Mouse (Mus musculus): Measurements from ENCODE around the gene Aldh3b3.
"Not testable (repeated sequence)": the region's sequence is repeated elsewhere in the genome, so short reads cannot be mapped to it uniquely, and the experiment has no call there.

Aldh3b3 gene

GRCm38 (mm10) chr19:3966330-3967075 is 8.1 kb downstream of the Aldh3b3 start:
- no peak for DNase-seq (ENCODE audit: extremely low read depth, insufficient read length, low spot score)

GRCm38 (mm10) chr19:3967258-3967657 is 8.8 kb downstream of the Aldh3b3 start:
- DNase-seq (ENCODE audit: extremely low read depth, insufficient read length, low spot score) = no peak

GRCm38 (mm10) chr19:3972229-3972628 is 13.8 kb downstream of the Aldh3b3 start, which contains the start of gene Aldh3b2:
Gene Aldh3b2, plus strand, starts transcription at chr19:3972328.
- no peak for DNase-seq (ENCODE audit: extremely low read depth, insufficient read length, low spot score)

- DNase-seq (ENCODE audit: extremely low read depth, insufficient read length, low spot score) = not testable (repeated sequence)
These were observed 16.2 kb downstream of the Aldh3b3 start for GRCm38 (mm10) chr19:3974608-3975007.

GRCm38 (mm10) chr19:3975866-3976265 is 17.4 kb downstream of the Aldh3b3 start:
- no peak for DNase-seq (ENCODE audit: extremely low read depth, insufficient read length, low spot score)

- peak; percentile 29 for DNase-seq (ENCODE audit: extremely low read depth, insufficient read length, low spot score)
These were observed 21.9 kb downstream of the Aldh3b3 start for GRCm38 (mm10) chr19:3980309-3980708.

- DNase-seq (ENCODE audit: extremely low read depth, insufficient read length, low spot score) = no peak
These were observed 22.5 kb downstream of the Aldh3b3 start for GRCm38 (mm10) chr19:3980917-3981316.

GRCm38 (mm10) chr19:3983527-3984200 is 25.2 kb downstream of the Aldh3b3 start:
- no peak for DNase-seq (ENCODE audit: extremely low read depth, insufficient read length, low spot score)

GRCm38 (mm10) chr19:3985261-3985681 is 26.8 kb downstream of the Aldh3b3 start:
- no peak for DNase-seq (ENCODE audit: extremely low read depth, insufficient read length, low spot score)

GRCm38 (mm10) chr19:3986334-3986733 is 27.9 kb downstream of the Aldh3b3 start, which contains the start of gene Acy3:
Gene Acy3, plus strand, starts transcription at chr19:3986570.
- peak; percentile 73 for DNase-seq (ENCODE audit: extremely low read depth, insufficient read length, low spot score)

GRCm38 (mm10) chr19:3988066-3988465 is 29.6 kb downstream of the Aldh3b3 start:
- DNase-seq (ENCODE audit: extremely low read depth, insufficient read length, low spot score) = no peak

GRCm38 (mm10) chr19:3988750-3989149 is 30.3 kb downstream of the Aldh3b3 start:
- no peak for DNase-seq (ENCODE audit: extremely low read depth, insufficient read length, low spot score)

GRCm38 (mm10) chr19:3990804-3991203 is 32.4 kb downstream of the Aldh3b3 start:
- DNase-seq (ENCODE audit: extremely low read depth, insufficient read length, low spot score) = no peak

GRCm38 (mm10) chr19:3991562-3991961 is 33.1 kb downstream of the Aldh3b3 start:
- no peak for DNase-seq (ENCODE audit: extremely low read depth, insufficient read length, low spot score)

GRCm38 (mm10) chr19:3991966-3992365 is 33.5 kb downstream of the Aldh3b3 start:
- no peak for DNase-seq (ENCODE audit: extremely low read depth, insufficient read length, low spot score)

- DNase-seq (ENCODE audit: extremely low read depth, insufficient read length, low spot score) = no peak
These were observed 34.0 kb downstream of the Aldh3b3 start, which contains the start of gene Tbx10 for GRCm38 (mm10) chr19:3992416-3992815. Gene Tbx10, plus strand, starts transcription at chr19:3992752.

- no peak for DNase-seq (ENCODE audit: extremely low read depth, insufficient read length, low spot score)
These were observed 36.5 kb downstream of the Aldh3b3 start for GRCm38 (mm10) chr19:3994932-3995331.

GRCm38 (mm10) chr19:3995505-3995904 is 37.1 kb downstream of the Aldh3b3 start:
- DNase-seq (ENCODE audit: extremely low read depth, insufficient read length, low spot score) = no peak

GRCm38 (mm10) chr19:3996106-3996505 is 37.7 kb downstream of the Aldh3b3 start:
- DNase-seq (ENCODE audit: extremely low read depth, insufficient read length, low spot score) = no peak

- no peak for DNase-seq (ENCODE audit: extremely low read depth, insufficient read length, low spot score)
These were observed 38.3 kb downstream of the Aldh3b3 start for GRCm38 (mm10) chr19:3996747-3997146.

GRCm38 (mm10) chr19:3997231-3997630 is 38.8 kb downstream of the Aldh3b3 start:
- DNase-seq (ENCODE audit: extremely low read depth, insufficient read length, low spot score) = no peak

- no peak for DNase-seq (ENCODE audit: extremely low read depth, insufficient read length, low spot score)
These were observed 39.9 kb downstream of the Aldh3b3 start for GRCm38 (mm10) chr19:3998335-3998734.
